Mouse (Mus musculus) liver, embryonic 11.5 days (tissue): ENCODE results near the gene Iqgap2. TPM values are rescaled to one million over a fixed set of nuclear protein-coding genes. Genes with fewer than 3 reads are reported as not detected.

Experiments
- ATAC-seq: fragments of 200-750 bp; cut with Nextera tagmentation; replicated peaks from 2 replicates; pipeline ENCODE4 v1.8.0; 2017; ENCODE audit warnings: moderate number of reproducible peaks, mild to moderate bottlenecking, moderate TSS enrichment, moderate library complexity; ENCODE audit not compliant: low FRiP score
- DNase-seq: peaks from one replicate; pipeline ENCODE4 v3.0.0-alpha.2; 2017; ENCODE audit warnings: low spot score
- H3K27ac ChIP-seq: fragments of 300-500 bp; sonication (generic); 2 replicates; pipeline ENCODE4 v1.5.1; 2014; ENCODE audit warnings: mild to moderate bottlenecking, low read depth, low read length, control low read depth
- H3K27me3 ChIP-seq: fragments of 300-500 bp; sonication (generic); replicated peaks from 2 replicates; pipeline ENCODE4 v1.6.1; 2014; ENCODE audit warnings: low read length, mixed read lengths; ENCODE audit not compliant: control insufficient read depth, insufficient read depth
- H3K36me3 ChIP-seq: fragments of 300-500 bp; sonication (generic); 2 replicates; pipeline ENCODE4 v1.6.1; 2014; ENCODE audit warnings: mild to moderate bottlenecking, low read length, moderate library complexity, mixed read lengths; ENCODE audit not compliant: control insufficient read depth, insufficient read depth
- H3K4me1 ChIP-seq: fragments of 300-500 bp; sonication (generic); replicated peaks from 2 replicates; pipeline ENCODE4 v1.6.1; 2014; ENCODE audit warnings: low read length, mixed read lengths; ENCODE audit not compliant: control insufficient read depth, insufficient read depth
- H3K4me2 ChIP-seq: fragments of 300-500 bp; sonication (generic); 2 replicates; pipeline ENCODE4 v1.6.1; 2014; ENCODE audit warnings: mild to moderate bottlenecking, control low read depth, moderate library complexity
- H3K4me3 ChIP-seq: fragments of 300-500 bp; sonication (generic); 2 replicates; pipeline ENCODE4 v1.5.1; 2014; ENCODE audit warnings: low read depth, low read length, control low read depth
- H3K9ac ChIP-seq: fragments of 300-500 bp; sonication (generic); 2 replicates; pipeline ENCODE4 v1.6.1; 2014; ENCODE audit warnings: low read depth, low read length, control low read depth
- H3K9me3 ChIP-seq: fragments of 300-500 bp; sonication (generic); 2 replicates; pipeline ENCODE4 v1.6.1; 2016; ENCODE audit warnings: low read length, inconsistent platforms, mixed read lengths; ENCODE audit not compliant: control insufficient read depth
- WGBS: fragments of 180-500 bp; shearing (Covaris S2); extraction: QIAGEN DNeasy Blood & Tissue Kit; methylation state at CpG from one replicate; pipeline ENCODE4 v1.1.7; 2014; 5-methylcytosine and 5-hydroxymethylcytosine counted together
- polyA plus RNA-seq: library from polyadenylated mRNA; unstranded; fragments of >200 nt; fragmentation: Nextera tagmentation; extraction: Ambion mirVana; gene quantifications from 2 replicates; pipeline ENCODE4 v1.2.1, GENCODE M21; 2014

Iqgap2 gene
- polyA plus RNA-seq, 1 experiment from 2014 or later, result 17.1 TPM

GRCm38 (mm10) chr13:95889981-95890545 lies 1.7 kb downstream of the Iqgap2 start:
- ATAC-seq (no peak), DNase-seq (peak; percentile 42)
- peak overlapping the region; percentile 100 for H3K4me2 ChIP-seq
- peak overlapping the region; percentile 86; the same call in 1 of the 2 replicates for H3K9ac ChIP-seq
- H3K9me3 ChIP-seq, result no peaks in the 10 kb centered on the region
- peaks cover 13% of the 10 kb centered on the region for H3K4me1 ChIP-seq
- peak overlapping the region; percentile 73; the same call in 1 of the 2 replicates for H3K4me3 ChIP-seq
- no peaks in the 10 kb centered on the region for H3K27me3 ChIP-seq
- WGBS, result 36% methylated on average over 8 of the region's 8 CpGs
- no peak overlapping the region for H3K27ac ChIP-seq
- no peaks in the 10 kb centered on the region for H3K36me3 ChIP-seq

DNA sequence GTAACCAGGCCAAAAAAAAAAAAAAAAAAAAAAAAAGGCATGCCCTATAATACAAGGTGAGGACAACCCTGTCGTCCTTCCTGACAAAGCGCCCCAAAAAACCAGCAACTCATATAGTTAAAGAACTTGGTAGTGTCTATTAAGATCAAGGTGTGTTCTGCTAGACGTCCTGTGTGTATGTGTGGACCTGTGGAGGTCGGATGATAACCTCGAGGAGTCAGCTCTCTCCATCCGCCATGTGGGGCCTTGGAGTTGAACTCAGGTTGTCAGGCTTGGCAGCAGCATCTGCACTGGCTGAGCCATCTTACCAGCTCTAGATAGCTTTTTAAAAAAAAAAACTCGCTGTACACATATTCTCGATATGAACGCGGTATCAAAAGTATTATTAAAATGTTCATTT lies 2.4 kb downstream of the Iqgap2 start:
- Histone ChIP-seq H3K9me3 (no peaks in the 10 kb centered on the region), H3K36me3 (no peaks in the 10 kb centered on the region), H3K4me1 (peaks cover 13% of the 10 kb centered on the region), H3K9ac (no peak overlapping the region), H3K4me3 (no peak overlapping the region), H3K4me2 (no peak overlapping the region), H3K27ac (no peak overlapping the region), H3K27me3 (no peaks in the 10 kb centered on the region)
- DNase-seq, result no peak
- no peak for ATAC-seq
- 89% methylated on average over 10 of the region's 10 CpGs for WGBS

- H3K36me3 ChIP-seq, result no peaks in the 10 kb centered on the region
- no peaks in the 10 kb centered on the region for H3K9me3 ChIP-seq
- H3K4me2 ChIP-seq, result no peak overlapping the region
- DNase-seq (no peak), ATAC-seq (no peak)
- 75% methylated on average over 12 of the region's 12 CpGs for WGBS
- no peaks in the 10 kb centered on the region for H3K27me3 ChIP-seq
- no peak overlapping the region for H3K9ac ChIP-seq
- no peak overlapping the region for H3K27ac ChIP-seq
- H3K4me1 ChIP-seq, result peaks cover 13% of the 10 kb centered on the region
- no peak overlapping the region for H3K4me3 ChIP-seq
Observed at GRCm38 (mm10) chr13:95888621-95889020, 3.1 kb downstream of the Iqgap2 start.

DNA sequence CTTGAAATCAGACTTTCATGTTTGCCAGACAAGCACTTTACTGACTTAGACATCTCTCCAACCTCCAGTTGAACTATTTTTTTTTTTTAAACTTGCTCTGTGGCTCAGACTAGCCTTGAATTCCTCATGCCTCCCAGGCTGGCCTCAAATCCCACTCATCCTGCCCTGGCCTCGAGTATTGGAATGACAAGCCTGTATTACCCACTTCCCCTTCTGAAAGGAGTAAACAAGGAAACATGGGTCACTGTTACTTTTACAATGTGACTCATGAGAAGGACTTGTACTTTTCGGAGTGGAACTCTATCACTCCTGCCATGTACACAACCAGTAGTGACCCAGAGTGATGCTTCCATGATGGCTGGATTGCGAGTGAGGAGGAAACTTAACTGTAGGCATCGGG lies 3.6 kb downstream of the Iqgap2 start:
- H3K27ac ChIP-seq, result no peak overlapping the region
- no peak overlapping the region for H3K9ac ChIP-seq
- 60% methylated on average over 4 of the region's 4 CpGs for WGBS
- no peak for ATAC-seq
- no peak overlapping the region for H3K4me2 ChIP-seq
- no peaks in the 10 kb centered on the region for H3K9me3 ChIP-seq
- DNase-seq, result no peak
- no peaks in the 10 kb centered on the region for H3K36me3 ChIP-seq
- no peak overlapping the region for H3K4me3 ChIP-seq
- peaks cover 13% of the 10 kb centered on the region for H3K4me1 ChIP-seq
- H3K27me3 ChIP-seq, result no peaks in the 10 kb centered on the region

GRCm38 (mm10) chr13:95887375-95887774 lies 4.3 kb downstream of the Iqgap2 start:
- no peaks in the 10 kb centered on the region for H3K36me3 ChIP-seq
- no peaks in the 10 kb centered on the region for H3K27me3 ChIP-seq
- H3K4me1 ChIP-seq, result peaks cover 9% of the 10 kb centered on the region
- no peak overlapping the region for H3K4me3 ChIP-seq
- no peak overlapping the region for H3K9ac ChIP-seq
- no peaks in the 10 kb centered on the region for H3K9me3 ChIP-seq
- ATAC-seq (no peak), DNase-seq (no peak)
- WGBS, result 82% methylated on average over 7 of the region's 7 CpGs
- no peak overlapping the region for H3K27ac ChIP-seq
- no peak overlapping the region for H3K4me2 ChIP-seq

- no peaks in the 10 kb centered on the region for H3K9me3 ChIP-seq
- no peak overlapping the region for H3K27ac ChIP-seq
- H3K9ac ChIP-seq, result no peak overlapping the region
- 86% methylated on average over 3 of the region's 3 CpGs for WGBS
- H3K36me3 ChIP-seq, result no peaks in the 10 kb centered on the region
- H3K4me3 ChIP-seq, result no peak overlapping the region
- ATAC-seq (no peak), DNase-seq (no peak)
- no peaks in the 10 kb centered on the region for H3K27me3 ChIP-seq
- peaks cover 8% of the 10 kb centered on the region; the same call in 1 of the 2 replicates for H3K4me1 ChIP-seq
- no peak overlapping the region for H3K4me2 ChIP-seq
Observed at GRCm38 (mm10) chr13:95884455-95884854, 7.3 kb downstream of the Iqgap2 start.

DNA sequence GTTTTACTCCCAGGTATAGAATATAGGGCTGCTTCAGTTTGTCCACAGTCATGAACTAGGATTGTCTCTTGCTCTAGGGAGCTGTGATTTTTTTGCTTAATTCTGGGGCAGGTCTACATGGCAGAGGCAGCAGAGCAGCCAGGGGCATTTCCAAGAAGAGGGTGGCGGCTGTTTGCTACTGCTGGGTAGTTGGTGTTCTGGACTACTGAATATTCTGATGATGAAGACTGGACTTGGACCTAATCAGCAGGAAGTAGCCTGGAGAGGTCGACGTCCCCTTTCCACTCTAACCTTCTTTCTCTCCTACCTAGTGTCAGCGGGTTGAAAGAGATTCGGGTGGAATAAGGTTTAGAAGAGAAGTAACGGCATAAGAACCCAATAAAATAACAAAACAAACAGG lies 9.7 kb downstream of the Iqgap2 start:
- Histone ChIP-seq H3K9ac (no peak overlapping the region), H3K27me3 (no peaks in the 10 kb centered on the region), H3K4me2 (no peak overlapping the region), H3K27ac (no peak overlapping the region), H3K4me3 (no peak overlapping the region), H3K9me3 (no peaks in the 10 kb centered on the region), H3K36me3 (no peaks in the 10 kb centered on the region), H3K4me1 (0 out of 2 replicates have a peak, but pooled peaks cover 5% of the 10 kb centered on the region)
- ATAC-seq (no peak), DNase-seq (no peak)
- WGBS, result 76% methylated on average over 6 of the region's 6 CpGs

GRCm38 (mm10) chr13:95881427-95881826 lies 10.3 kb downstream of the Iqgap2 start:
- H3K4me3 ChIP-seq, result no peak overlapping the region
- DNase-seq, result no peak
- H3K9ac ChIP-seq, result no peak overlapping the region
- H3K36me3 ChIP-seq, result no peaks in the 10 kb centered on the region
- H3K27ac ChIP-seq, result no peak overlapping the region
- no peak for ATAC-seq
- H3K9me3 ChIP-seq, result no peaks in the 10 kb centered on the region
- WGBS, result 77% methylated on average over 9 of the region's 9 CpGs
- H3K27me3 ChIP-seq, result no peaks in the 10 kb centered on the region
- H3K4me1 ChIP-seq, result 0 out of 2 replicates have a peak, but pooled peaks cover 5% of the 10 kb centered on the region
- H3K4me2 ChIP-seq, result no peak overlapping the region

DNA sequence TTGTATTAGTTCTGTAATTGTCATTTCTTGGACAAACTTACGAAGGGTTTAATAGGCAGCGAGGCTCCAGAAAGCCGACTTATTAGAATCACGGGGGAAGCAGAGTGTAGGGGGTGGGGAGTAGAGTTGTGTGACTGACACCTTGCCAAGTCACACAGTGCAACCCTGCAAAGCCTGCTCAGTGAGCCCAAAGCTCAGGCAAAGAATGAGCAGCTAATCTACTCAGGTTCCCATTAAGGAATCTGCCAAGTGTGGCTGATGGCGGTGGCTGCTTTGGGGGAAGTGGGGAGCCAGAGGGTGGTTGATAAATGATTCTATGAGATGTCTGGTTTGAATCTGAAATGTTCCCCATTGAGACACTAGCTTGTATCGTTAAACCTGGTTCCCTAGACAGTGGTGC lies 11.1 kb downstream of the Iqgap2 start:
- WGBS, result 73% methylated on average over 6 of the region's 6 CpGs
- H3K4me1 ChIP-seq, result 0 out of 2 replicates have a peak, but pooled peaks cover 5% of the 10 kb centered on the region
- H3K27me3 ChIP-seq, result no peaks in the 10 kb centered on the region
- H3K4me2 ChIP-seq, result no peak overlapping the region
- ATAC-seq (no peak), DNase-seq (no peak)
- no peaks in the 10 kb centered on the region for H3K36me3 ChIP-seq
- H3K27ac ChIP-seq, result no peak overlapping the region
- no peaks in the 10 kb centered on the region for H3K9me3 ChIP-seq
- H3K4me3 ChIP-seq, result no peak overlapping the region
- H3K9ac ChIP-seq, result no peak overlapping the region
